Mouse (Mus musculus) liver, embryonic 15.5 days (tissue): ENCODE results near the gene Sf1. TPM values are rescaled to one million over a fixed set of nuclear protein-coding genes. Genes with fewer than 3 reads are reported as not detected.

Experiments used
- ATAC-seq: fragments of 200-750 bp; cut with Nextera tagmentation; 2 replicates; pipeline ENCODE4 v1.8.0; 2017; ENCODE audit warnings: moderate number of reproducible peaks, mild to moderate bottlenecking, moderate library complexity; ENCODE audit not compliant: insufficient read depth
- H3K27ac ChIP-seq: fragments of 300-500 bp; sonication (generic); replicated peaks from 2 replicates; pipeline ENCODE4 v1.5.1; 2015; ENCODE audit warnings: mild to moderate bottlenecking, inconsistent platforms
- H3K27me3 ChIP-seq: fragments of 300-500 bp; sonication (generic); 2 replicates; pipeline ENCODE4 v1.6.1; 2015; ENCODE audit warnings: mild to moderate bottlenecking, inconsistent platforms
- H3K36me3 ChIP-seq: fragments of 300-500 bp; sonication (generic); replicated peaks from 2 replicates; pipeline ENCODE4 v1.6.1; 2015; ENCODE audit warnings: moderate library complexity, mild to moderate bottlenecking, inconsistent platforms
- H3K4me1 ChIP-seq: fragments of 300-500 bp; sonication (generic); replicated peaks from 2 replicates; pipeline ENCODE4 v1.6.1; 2015; ENCODE audit warnings: inconsistent platforms
- H3K4me2 ChIP-seq: fragments of 300-500 bp; sonication (generic); 2 replicates; pipeline ENCODE4 v1.6.1; 2015; ENCODE audit warnings: moderate library complexity, mild to moderate bottlenecking, inconsistent platforms
- H3K4me3 ChIP-seq: fragments of 300-500 bp; sonication (generic); replicated peaks from 2 replicates; pipeline ENCODE4 v1.5.1; 2015; ENCODE audit warnings: mild to moderate bottlenecking, inconsistent platforms
- H3K9ac ChIP-seq: fragments of 300-500 bp; sonication (generic); 2 replicates; pipeline ENCODE4 v1.6.1; 2015; ENCODE audit warnings: moderate library complexity, mild to moderate bottlenecking, inconsistent platforms
- H3K9me3 ChIP-seq: fragments of 300-500 bp; sonication (generic); replicated peaks from 2 replicates; pipeline ENCODE4 v1.6.1; 2016; ENCODE audit warnings: inconsistent platforms
- WGBS: fragments of 180-500 bp; shearing (Covaris S2); methylation state at CpG from one replicate; pipeline ENCODE4 v1.1.7; 2015; ENCODE audit warnings: mixed read lengths; ENCODE audit not compliant: insufficient replicate concordance; 5-methylcytosine and 5-hydroxymethylcytosine counted together
- polyA plus RNA-seq: library from polyadenylated mRNA; unstranded; fragments of >200 nt; fragmentation: Nextera tagmentation; extraction: Ambion mirVana; gene quantifications from 2 replicates; pipeline ENCODE4 v1.2.1, GENCODE M21; 2015

Gene Sf1
- polyA plus RNA-seq, 1 experiment from 2014 or later, result 64.3 TPM

DNA sequence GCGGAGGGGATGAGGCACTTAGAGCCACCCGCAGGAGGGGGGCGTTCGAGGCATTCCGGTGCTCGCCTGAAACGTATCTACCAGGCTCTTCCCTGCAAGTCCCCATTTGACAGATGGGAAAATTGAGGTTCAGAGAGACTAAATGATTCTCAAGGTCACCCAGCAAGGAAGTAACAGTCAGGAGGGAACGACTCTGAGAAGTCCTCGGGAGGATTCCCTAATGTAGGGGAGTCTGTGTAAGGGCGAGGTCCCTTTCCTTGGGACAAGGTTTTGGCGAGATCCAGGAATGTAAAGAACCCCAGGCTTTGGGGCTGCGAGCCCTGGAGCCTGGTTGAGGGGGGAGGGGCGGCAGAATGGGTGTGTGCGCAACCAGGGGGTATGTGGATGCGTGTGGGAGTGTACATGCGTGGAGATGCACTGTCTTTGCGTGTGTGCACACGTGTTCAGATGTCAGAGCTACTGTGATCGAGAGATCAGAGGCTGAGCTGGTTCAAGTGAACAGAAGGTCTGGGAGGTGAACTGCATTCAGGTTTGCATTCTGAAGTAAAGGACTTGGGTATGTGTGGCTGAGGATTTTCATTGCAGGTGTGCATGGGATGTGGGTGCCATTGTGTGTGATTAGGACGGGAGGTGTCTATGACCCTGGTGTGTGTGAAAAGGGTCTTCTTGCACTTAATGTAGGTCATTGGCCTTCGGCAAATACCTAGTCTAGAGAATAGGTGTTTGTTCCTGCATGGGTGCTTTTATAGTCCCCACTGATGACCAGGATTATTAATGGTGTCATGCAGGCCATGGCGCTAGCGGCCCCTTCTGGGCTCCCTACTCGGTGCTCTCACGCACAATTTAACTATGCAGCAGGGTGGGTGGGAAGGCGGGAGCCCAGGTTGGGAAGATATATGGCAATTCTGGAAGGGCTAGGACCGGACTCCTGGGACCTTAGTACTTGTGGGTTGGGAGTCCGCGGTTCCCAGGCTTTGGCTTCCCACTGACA, 36.9 kb downstream of the Sf1 start:
- H3K36me3 ChIP-seq, result 0 out of 2 replicates have a peak, but pooled peaks cover 14% of the 10 kb centered on the region
- peaks cover 56% of the 10 kb centered on the region for H3K27me3 ChIP-seq
- no peaks in the 10 kb centered on the region for H3K9me3 ChIP-seq
- peaks cover 49% of the 10 kb centered on the region for H3K4me1 ChIP-seq
- peak overlapping the region; percentile 80 for H3K4me2 ChIP-seq
- ATAC-seq, result no peak
- H3K9ac ChIP-seq, result no peak overlapping the region; the same call in 1 of the 2 replicates
- 2% methylated on average over 29 of the region's 29 CpGs for WGBS
- H3K27ac ChIP-seq, result peak overlapping the region; percentile 69
- H3K4me3 ChIP-seq, result peak overlapping the region; percentile 59

DNA sequence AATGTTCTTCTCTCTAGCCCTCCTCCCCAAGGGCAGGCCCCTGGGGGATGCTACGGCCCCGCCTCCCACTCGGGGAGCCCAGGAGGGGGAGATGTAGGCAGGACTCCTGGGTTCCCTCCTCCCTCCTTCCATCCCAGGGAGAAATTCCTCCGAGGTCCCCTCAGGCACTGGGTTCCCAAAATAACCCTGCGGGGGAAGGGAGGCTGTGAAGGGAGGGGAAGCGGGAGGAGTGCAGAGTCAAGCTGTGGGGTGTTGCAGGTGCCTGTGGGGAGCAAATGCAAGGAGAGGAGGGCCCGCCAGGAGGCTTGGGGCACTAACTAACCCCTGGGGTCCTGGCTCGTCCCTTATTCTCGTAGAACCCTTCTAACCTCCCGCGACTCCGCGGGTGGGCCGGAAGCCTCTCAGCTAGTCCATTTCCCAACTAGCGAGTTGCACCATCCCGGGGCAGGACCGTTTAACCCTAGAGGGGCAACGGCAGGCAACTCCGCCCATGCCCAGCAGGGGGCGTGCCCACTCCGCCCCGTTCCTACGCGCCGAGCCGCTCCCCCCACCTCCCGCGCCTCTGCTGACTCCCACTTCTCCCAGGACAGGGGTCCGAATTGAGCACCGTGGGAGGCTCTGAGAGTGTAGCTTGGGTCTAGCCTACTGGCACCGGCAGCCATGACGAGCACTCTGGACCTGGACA, 37.8 kb downstream of the Sf1 start:
- peaks cover 49% of the 10 kb centered on the region for H3K4me1 ChIP-seq
- H3K36me3 ChIP-seq, result 0 out of 2 replicates have a peak, but pooled peaks cover 14% of the 10 kb centered on the region
- peak overlapping the region; percentile 68 for H3K27ac ChIP-seq
- peaks cover 56% of the 10 kb centered on the region for H3K27me3 ChIP-seq
- peak overlapping the region; percentile 80 for H3K4me2 ChIP-seq
- H3K9ac ChIP-seq, result no peak overlapping the region
- peak overlapping the region; percentile 59 for H3K4me3 ChIP-seq
- H3K9me3 ChIP-seq, result no peaks in the 10 kb centered on the region
- ATAC-seq, result peak; percentile 45; the same call in 1 of the 2 replicates
- WGBS, result under 1% methylated on average over 32 of the region's 32 CpGs

DNA sequence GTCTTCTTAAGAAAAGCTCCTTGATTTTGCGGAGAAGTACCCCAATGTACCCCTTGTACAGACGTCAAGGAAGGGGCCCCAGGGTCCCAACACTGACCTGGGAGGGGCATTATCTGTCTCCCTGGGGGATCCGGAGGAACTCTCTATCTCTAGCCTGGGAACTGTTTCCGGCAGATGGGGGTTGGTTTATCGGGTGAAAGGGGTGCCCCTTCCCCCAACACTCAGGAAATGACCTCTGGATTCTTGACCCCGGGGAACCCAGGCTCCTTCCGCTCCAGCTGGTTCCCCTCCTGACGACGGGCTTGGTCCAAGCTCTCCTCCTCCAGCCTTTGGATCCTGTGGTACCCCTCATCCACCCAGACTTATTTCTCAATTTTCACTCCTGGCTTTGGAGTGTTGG, 38.5 kb downstream of the Sf1 start:
- H3K4me3 ChIP-seq, result peak overlapping the region; percentile 59
- peaks cover 49% of the 10 kb centered on the region for H3K4me1 ChIP-seq
- H3K27me3 ChIP-seq, result peaks cover 56% of the 10 kb centered on the region
- H3K36me3 ChIP-seq, result 0 out of 2 replicates have a peak, but pooled peaks cover 17% of the 10 kb centered on the region
- H3K27ac ChIP-seq, result peak overlapping the region; percentile 68
- peak; percentile 20; the same call in 1 of the 2 replicates for ATAC-seq
- no peaks in the 10 kb centered on the region for H3K9me3 ChIP-seq
- H3K4me2 ChIP-seq, result peak overlapping the region; percentile 80
- 4% methylated on average over 9 of the region's 9 CpGs for WGBS
- no peak overlapping the region for H3K9ac ChIP-seq

DNA sequence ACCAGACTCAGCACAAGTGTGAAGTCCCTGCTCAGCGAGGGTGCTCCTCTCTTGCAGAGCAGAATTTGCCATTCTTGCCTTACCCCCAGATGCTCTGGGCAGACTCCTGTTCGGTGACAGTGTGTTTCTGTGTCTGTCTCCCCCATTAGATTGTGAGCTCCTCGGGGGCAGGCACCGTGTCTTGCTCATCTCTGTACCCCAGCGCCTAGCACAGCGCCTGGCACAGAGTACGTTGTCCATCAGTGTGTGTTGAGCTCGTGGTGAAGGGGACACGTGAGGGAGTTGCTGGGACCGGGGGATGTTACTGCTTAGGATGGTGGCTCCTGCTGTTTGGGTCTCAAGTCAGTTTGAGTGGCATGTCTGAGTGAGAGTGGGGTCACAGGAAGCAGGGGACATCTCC, 40.4 kb downstream of the Sf1 start:
- WGBS, result 77% methylated on average over 10 of the region's 10 CpGs
- ATAC-seq, result no peak
- no peak overlapping the region for H3K27ac ChIP-seq
- no peak overlapping the region for H3K4me3 ChIP-seq
- H3K36me3 ChIP-seq, result peaks cover 22% of the 10 kb centered on the region; the same call in 1 of the 2 replicates
- H3K27me3 ChIP-seq, result peaks cover 39% of the 10 kb centered on the region
- H3K4me1 ChIP-seq, result peaks cover 43% of the 10 kb centered on the region
- no peak overlapping the region for H3K4me2 ChIP-seq
- H3K9me3 ChIP-seq, result no peaks in the 10 kb centered on the region
- H3K9ac ChIP-seq, result no peak overlapping the region

DNA sequence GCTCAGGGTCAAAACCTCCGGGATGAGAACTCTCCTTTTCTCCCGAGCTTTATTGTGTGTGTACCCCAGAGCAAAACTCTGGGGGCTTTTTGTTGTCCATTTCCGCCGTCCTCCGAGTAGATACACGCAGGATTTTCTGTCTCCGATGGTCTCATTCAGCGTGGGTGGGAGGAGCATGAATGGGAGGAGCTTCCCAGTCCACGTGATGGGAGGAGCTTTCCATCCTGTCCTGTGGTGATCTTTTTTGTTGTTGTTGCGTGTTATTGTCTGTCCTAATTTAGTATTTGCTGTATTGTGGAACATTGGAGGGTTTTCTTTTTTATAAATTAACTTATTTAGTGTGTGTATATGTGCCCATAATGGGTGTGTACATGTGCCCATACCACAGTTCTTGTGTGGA, 41.9 kb downstream of the Sf1 start:
- H3K4me3 ChIP-seq, result no peak overlapping the region
- no peak overlapping the region for H3K4me2 ChIP-seq
- peaks cover 23% of the 10 kb centered on the region for H3K27me3 ChIP-seq
- no peak overlapping the region for H3K9ac ChIP-seq
- no peaks in the 10 kb centered on the region for H3K9me3 ChIP-seq
- H3K27ac ChIP-seq, result no peak overlapping the region
- H3K4me1 ChIP-seq, result peaks cover 29% of the 10 kb centered on the region
- no peak for ATAC-seq
- H3K36me3 ChIP-seq, result peaks cover 22% of the 10 kb centered on the region
- 68% methylated on average over 10 of the region's 10 CpGs for WGBS

DNA sequence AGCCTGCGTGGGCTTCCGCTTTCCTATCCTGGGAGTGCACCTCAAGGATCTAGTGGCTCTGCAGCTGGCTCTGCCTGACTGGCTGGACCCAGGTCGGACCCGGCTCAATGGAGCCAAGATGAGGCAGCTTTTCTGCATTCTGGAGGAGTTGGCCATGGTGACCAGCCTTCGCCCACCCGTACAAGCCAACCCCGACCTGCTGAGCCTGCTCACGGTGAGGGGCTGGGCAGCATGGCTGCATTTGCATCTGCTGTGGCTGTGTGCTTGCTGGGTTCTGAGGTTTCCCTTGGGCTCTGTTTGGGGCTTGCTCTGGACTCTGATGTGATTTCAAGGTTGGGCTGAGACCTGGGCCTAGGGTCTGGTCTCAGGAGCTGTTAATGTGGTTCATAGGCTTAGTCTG, 43.6 kb downstream of the Sf1 start:
- Histone ChIP-seq H3K4me1 (peaks cover 13% of the 10 kb centered on the region), H3K9me3 (no peaks in the 10 kb centered on the region), H3K27me3 (peaks cover 6% of the 10 kb centered on the region), H3K9ac (no peak overlapping the region), H3K27ac (no peak overlapping the region), H3K4me2 (no peak overlapping the region), H3K4me3 (no peak overlapping the region), H3K36me3 (peaks cover 22% of the 10 kb centered on the region)
- WGBS, result 83% methylated on average over 8 of the region's 8 CpGs
- no peak for ATAC-seq

DNA sequence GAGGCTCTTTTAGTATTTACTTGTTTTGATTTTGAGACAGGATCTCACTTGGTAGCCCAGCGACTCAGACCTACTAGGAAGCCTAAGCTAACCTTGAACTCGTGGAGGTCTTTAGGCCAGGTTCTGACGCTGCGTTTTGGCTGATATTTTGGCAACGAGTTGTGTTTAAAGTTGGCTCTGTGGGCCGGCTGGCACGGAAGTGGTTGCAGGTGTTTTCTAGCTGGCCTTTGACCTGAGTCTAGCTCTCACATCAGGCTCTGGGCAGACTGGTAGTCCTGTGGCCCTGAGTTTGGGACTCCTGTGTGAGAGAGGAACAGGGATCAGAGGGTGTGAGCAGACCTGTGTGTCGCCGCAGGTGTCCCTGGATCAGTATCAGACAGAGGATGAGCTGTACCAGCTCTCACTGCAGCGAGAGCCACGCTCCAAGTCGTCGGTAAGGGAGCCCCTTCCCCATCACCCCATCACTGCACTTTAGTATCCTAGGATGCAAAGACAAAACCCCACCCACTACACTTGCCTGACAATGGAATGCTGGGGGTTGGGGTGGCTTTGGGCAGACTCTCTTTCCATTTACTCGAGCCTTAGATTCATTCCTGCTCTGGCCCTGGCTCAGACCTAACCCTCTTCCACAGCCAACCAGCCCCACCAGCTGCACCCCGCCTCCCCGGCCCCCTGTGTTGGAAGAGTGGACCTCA, 44.5 kb downstream of the Sf1 start:
- ATAC-seq, result no peak
- no peak overlapping the region for H3K27ac ChIP-seq
- no peak overlapping the region for H3K4me3 ChIP-seq
- H3K4me1 ChIP-seq, result peaks cover 4% of the 10 kb centered on the region
- no peaks in the 10 kb centered on the region for H3K27me3 ChIP-seq
- H3K9me3 ChIP-seq, result no peaks in the 10 kb centered on the region
- no peak overlapping the region for H3K9ac ChIP-seq
- H3K4me2 ChIP-seq, result no peak overlapping the region
- WGBS, result 68% methylated on average over 16 of the region's 16 CpGs
- H3K36me3 ChIP-seq, result peaks cover 22% of the 10 kb centered on the region

DNA sequence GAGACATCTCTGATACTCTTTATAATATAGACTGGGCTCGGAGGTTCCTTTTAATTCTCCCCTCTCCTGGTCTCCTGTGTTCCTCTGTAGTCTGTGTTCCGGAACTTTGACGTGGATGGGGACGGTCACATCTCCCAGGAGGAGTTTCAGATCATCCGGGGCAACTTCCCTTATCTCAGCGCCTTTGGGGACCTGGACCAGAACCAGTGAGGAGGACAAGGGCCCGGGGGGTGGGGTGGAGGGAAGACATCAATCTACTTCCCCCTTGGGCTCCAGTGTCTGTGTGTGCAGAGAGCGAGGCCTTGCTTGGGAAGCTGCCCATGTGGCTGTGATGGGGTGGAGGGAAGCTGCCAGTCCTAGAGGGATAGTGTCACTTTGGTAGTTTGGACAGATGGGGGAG, 45.3 kb downstream of the Sf1 start:
- H3K4me3 ChIP-seq, result no peak overlapping the region
- no peak overlapping the region for H3K27ac ChIP-seq
- H3K36me3 ChIP-seq, result peaks cover 17% of the 10 kb centered on the region
- H3K27me3 ChIP-seq, result no peaks in the 10 kb centered on the region
- H3K9me3 ChIP-seq, result no peaks in the 10 kb centered on the region
- H3K4me2 ChIP-seq, result no peak overlapping the region
- no peak overlapping the region for H3K9ac ChIP-seq
- WGBS, result 57% methylated on average over 8 of the region's 8 CpGs
- H3K4me1 ChIP-seq, result no peaks in the 10 kb centered on the region; the same call in 1 of the 2 replicates
- ATAC-seq, result no peak

DNA sequence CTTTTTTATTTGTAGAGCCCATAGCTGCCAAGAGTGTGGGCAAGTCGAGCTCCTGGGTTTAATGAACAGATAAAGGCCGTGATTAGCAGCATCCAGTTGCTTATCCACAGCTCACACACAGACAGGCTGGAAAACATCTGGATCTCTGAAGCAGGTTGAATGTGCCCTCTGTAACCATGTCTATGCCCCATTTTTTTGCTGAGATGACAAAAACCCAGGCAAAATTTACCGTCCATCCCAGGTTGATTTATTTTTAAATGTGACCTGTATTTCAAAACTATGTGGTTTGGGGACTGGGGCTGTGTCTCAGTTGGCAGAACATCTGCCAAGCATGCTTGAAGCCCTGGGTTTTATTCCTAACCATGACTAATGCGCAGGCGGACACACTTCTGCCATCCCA, 45.7 kb downstream of the Sf1 start:
- WGBS, result 60% methylated on average over 5 of the region's 5 CpGs
- no peak overlapping the region for H3K27ac ChIP-seq
- H3K4me3 ChIP-seq, result no peak overlapping the region
- no peak for ATAC-seq
- peaks cover 13% of the 10 kb centered on the region for H3K36me3 ChIP-seq
- no peak overlapping the region for H3K9ac ChIP-seq
- H3K27me3 ChIP-seq, result no peaks in the 10 kb centered on the region
- no peaks in the 10 kb centered on the region; the same call in 1 of the 2 replicates for H3K4me1 ChIP-seq
- no peaks in the 10 kb centered on the region for H3K9me3 ChIP-seq
- H3K4me2 ChIP-seq, result no peak overlapping the region

DNA sequence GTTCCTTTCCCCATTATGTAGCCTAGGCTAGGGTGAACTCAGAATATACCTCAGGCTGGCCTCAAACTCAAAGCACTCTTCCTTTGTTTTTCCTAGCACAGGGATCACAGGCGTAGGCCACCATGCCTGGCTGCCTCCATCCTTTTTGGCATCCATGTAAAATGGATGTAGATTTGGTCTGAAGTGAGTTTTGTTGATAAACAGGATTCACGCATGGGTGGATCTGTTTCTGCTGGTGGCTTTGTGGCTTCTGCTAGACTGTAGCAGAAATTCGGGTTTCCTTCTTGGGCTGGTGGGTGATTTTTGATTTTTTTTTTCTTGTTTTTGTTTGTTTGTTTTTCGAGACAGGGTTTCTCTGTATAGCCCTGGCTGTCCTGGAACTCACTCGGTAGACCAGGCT, 46.4 kb downstream of the Sf1 start:
- 59% methylated on average over 5 of the region's 5 CpGs for WGBS
- ATAC-seq, result no peak
- no peak overlapping the region for H3K4me2 ChIP-seq
- no peak overlapping the region for H3K9ac ChIP-seq
- peaks cover 8% of the 10 kb centered on the region for H3K36me3 ChIP-seq
- H3K9me3 ChIP-seq, result no peaks in the 10 kb centered on the region
- no peaks in the 10 kb centered on the region; the same call in 1 of the 2 replicates for H3K4me1 ChIP-seq
- H3K4me3 ChIP-seq, result no peak overlapping the region
- no peak overlapping the region for H3K27ac ChIP-seq
- H3K27me3 ChIP-seq, result no peaks in the 10 kb centered on the region
